Mouse (Mus musculus) splenic B cell, adult 2 months (primary cell): Measurements from ENCODE around the gene Tmem171.
A peak's percentile ranks its signal among the peaks of the same experiment; 100 is the strongest.

Source experiments
- DNase-seq: peaks from one replicate; pipeline ENCODE4 v3.0.0-alpha.2; 2011; ENCODE audit warnings: low read depth, low spot score
- H3K27me3 ChIP-seq: 2 replicates; pipeline ENCODE4 v1.6.1; 2012; ENCODE audit warnings: mild to moderate bottlenecking, low read length, moderate library complexity, mixed read lengths; ENCODE audit not compliant: control insufficient read depth, poor library complexity, insufficient read depth, severe bottlenecking
- H3K36me3 ChIP-seq: 2 replicates; pipeline ENCODE4 v1.6.1; 2012; ENCODE audit warnings: mild to moderate bottlenecking, low read length, moderate library complexity, mixed read lengths; ENCODE audit not compliant: control insufficient read depth, poor library complexity, insufficient read depth, severe bottlenecking

The Tmem171 gene

DNA sequence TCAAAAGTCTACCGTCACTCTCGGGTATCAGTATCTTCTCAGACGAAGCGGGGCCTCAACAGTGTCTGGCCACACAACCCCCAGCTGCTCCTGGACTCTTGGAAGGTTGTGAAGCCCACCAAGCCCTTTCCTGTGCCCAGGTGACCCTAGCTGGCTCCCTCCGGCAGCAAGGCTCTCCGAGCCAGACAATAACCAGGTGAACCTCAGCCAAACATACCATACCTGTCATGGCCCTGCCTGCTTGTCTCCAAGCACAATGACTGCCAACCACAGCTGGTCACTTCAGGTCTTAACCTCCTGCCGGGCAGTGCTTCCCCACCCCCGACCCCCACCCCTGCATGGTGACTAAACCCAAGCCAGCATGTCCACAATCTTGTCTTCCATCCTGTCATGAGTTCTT, 7.7 kb upstream of the Tmem171 start:
- no peaks in the 10 kb centered on the region for H3K27me3 ChIP-seq
- DNase-seq, result no peak
- H3K36me3 ChIP-seq, result no peaks in the 10 kb centered on the region

DNA sequence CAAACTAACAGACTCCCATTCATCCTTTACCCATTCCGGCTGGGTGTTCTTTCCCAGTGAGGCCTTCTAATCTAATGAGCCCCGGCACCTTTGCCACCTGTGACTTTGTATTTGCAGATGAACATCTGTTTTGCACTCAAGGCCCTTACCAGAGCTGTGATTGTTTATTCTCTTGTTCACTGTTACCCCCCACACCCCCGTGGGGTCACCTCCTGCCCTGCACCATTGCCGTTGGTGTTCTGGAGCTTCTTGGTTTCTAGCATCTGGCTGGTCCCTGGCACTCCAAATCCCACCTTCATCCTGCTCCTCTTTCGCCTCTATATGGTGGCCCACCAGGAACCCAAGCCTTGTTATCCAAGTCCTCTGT, 6.7 kb upstream of the Tmem171 start:
- no peak for DNase-seq
- H3K36me3 ChIP-seq, result no peaks in the 10 kb centered on the region
- H3K27me3 ChIP-seq, result no peaks in the 10 kb centered on the region

GRCm38 (mm10) chr13:98700661-98701308, 6.2 kb upstream of the Tmem171 start:
- DNase-seq, result no peak
- Histone ChIP-seq H3K27me3 (no peaks in the 10 kb centered on the region), H3K36me3 (no peaks in the 10 kb centered on the region)

DNA sequence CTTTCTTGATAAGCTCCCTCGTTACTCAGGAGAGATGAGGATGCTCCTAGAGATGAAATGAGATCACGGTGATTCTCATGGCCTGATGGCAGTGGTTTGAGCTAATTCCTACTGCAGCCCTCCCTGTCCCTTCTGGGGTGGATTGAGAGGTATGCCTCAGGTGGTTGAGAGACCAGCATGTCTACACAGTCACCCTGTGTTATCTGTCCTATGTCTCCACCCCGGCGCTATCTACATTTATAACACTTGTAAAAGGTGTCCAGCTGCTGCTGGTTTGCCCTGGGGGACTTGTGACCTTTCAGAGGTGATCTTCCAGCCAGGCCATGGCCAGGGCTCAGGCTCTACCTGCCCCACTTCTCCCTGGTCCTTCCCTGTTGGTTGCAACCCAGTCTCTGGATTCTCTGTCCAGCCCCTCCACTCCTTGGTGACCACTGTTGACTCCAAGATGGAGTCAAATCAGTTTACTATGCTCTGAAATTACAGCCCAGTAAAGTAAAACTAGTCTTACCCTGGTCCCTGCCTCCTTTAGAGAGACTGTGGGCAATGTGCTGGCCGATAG, 5.4 kb upstream of the Tmem171 start:
- no peak for DNase-seq
- Histone ChIP-seq H3K27me3 (no peaks in the 10 kb centered on the region), H3K36me3 (no peaks in the 10 kb centered on the region)

GRCm38 (mm10) chr13:98699051-98699744, 4.6 kb upstream of the Tmem171 start:
- no peak for DNase-seq
- 0 out of 2 replicates have a peak, but pooled peaks cover 4% of the 10 kb centered on the region for H3K27me3 ChIP-seq
- no peaks in the 10 kb centered on the region for H3K36me3 ChIP-seq

DNA sequence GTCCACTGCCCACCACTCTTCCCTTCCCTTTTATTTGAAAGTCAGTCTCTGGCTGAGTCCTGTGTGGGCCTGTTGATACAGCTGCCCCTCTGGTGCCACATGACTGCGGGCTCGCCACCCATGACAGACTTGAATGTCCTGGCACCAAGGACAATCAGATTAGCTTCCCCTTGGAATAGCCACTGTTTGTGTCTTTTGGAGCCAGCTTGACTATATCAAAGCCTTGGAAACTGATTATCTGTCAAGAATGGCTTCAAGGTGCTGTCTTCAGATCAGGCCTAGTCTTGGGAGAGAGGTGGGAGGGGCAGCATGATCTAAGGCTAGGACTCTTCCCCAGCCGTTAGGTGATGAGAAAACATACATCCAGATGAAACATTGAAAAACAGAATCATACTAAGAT, 2.1 kb upstream of the Tmem171 start:
- H3K27me3 ChIP-seq, result 0 out of 2 replicates have a peak, but pooled peaks cover 4% of the 10 kb centered on the region
- H3K36me3 ChIP-seq, result no peaks in the 10 kb centered on the region
- no peak for DNase-seq

GRCm38 (mm10) chr13:98695546-98695945, 912 bp upstream of the Tmem171 start:
- H3K36me3 ChIP-seq, result no peaks in the 10 kb centered on the region
- H3K27me3 ChIP-seq, result 0 out of 2 replicates have a peak, but pooled peaks cover 4% of the 10 kb centered on the region
- DNase-seq, result no peak

DNA sequence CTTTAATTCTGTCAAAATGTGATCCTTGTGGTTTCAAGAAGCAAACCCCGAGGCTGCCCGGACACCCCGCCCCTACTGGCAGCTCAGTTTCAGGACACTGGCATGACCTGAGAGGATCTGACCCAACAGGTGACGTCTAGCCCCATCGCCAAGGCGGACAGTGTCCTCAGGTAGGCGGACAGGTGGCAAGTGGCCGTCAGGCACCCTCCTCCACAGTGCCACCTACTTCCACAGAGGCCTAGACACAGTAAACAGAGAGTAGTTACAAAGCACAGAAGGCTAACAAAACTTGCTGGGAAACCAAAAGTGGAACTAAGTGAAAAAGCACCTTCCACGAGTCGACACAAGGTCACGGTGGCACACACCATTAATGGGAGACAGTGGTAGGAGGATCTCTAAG, 1.3 kb downstream of the Tmem171 start:
- DNase-seq, result peak; percentile 8
- Histone ChIP-seq H3K36me3 (no peaks in the 10 kb centered on the region), H3K27me3 (0 out of 2 replicates have a peak, but pooled peaks cover 4% of the 10 kb centered on the region)

DNA sequence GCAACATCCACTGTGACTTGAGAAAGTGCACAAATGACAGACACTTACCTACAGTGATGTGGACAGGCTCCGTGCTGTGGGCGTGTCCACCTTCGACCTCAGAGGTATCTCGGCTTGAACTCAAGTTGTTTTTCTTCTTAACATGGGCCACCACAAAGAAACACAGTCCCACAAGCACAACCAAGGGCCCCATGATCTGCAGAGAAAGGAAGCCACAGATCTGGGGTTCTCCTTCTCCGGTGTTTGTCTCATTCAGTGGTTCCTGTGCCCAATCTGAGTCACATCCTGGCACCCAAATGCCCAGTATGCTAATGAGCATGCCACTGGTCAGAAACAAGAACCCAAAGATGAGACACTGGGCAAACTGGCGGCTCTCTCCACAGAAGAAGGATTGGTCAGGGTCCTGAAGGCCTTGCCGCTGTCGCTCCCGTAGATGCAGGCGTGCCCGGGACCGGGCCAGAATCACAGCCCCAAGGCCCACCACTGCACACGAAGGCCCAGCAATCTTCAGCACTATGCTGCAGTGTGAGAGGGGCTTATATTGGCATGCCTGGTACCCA, 2.6 kb downstream of the Tmem171 start:
- Histone ChIP-seq H3K36me3 (no peaks in the 10 kb centered on the region), H3K27me3 (0 out of 2 replicates have a peak, but pooled peaks cover 4% of the 10 kb centered on the region)
- DNase-seq, result no peak

DNA sequence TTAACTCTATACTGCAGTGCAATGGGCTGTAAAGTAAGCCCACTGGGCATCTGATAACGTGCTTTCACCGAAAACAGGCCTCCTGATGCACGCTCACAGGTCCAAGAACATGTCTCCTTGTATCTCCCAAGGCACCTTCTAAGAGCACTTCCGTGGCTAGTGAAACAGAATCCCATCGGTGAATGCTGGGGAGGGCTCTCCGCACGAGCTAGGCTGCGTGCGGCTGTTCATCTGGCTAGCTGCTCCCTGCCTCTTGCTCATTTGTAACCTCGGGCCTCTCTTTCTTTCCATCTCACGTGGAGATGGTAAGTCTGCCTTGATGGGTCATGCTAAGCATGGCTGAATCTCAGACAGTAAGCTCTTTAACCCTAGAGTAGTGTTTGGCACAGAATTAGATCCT, 3.7 kb downstream of the Tmem171 start:
- no peaks in the 10 kb centered on the region for H3K36me3 ChIP-seq
- H3K27me3 ChIP-seq, result peaks cover 4% of the 10 kb centered on the region; the same call in 1 of the 2 replicates
- DNase-seq, result no peak

DNA sequence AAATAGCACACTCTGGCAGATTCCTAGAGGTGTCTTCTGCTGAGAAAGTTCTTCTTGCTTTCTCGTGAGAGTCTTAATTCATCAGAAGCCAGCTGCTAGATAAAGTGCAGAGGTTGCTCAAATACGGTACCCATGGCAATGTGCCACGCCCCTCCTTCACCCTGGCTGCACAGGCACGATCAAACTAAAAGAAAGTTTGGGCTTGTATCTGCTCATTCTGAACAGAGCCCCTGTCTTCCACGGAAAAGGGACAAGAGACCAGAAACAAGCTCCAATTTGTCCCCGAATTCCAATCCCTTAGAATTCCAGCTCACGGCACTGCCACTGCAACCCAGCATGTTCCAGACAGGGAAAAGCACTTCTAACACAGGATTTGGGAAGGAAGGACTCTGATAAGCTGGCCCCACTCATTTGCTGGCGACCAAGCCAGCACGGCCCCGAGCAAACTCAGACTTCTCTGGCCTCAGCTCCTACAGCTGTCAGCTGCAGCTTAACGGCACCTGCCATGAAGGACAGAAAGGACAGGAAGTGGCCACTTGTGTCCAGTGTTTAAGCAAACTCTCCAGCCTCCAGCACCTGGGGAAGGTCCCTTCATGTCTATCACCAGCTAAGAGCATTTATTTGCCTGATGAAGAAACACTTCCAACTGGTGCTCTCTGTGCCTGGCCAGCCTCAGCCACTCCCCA, 4.9 kb downstream of the Tmem171 start:
- Histone ChIP-seq H3K36me3 (no peaks in the 10 kb centered on the region), H3K27me3 (peaks cover under 1% of the 10 kb centered on the region; the same call in 1 of the 2 replicates)
- DNase-seq, result no peak

- Histone ChIP-seq H3K36me3 (no peaks in the 10 kb centered on the region), H3K27me3 (no peaks in the 10 kb centered on the region; the same call in 1 of the 2 replicates)
- no peak for DNase-seq
These were observed 6.7 kb downstream of the Tmem171 start for GRCm38 (mm10) chr13:98687931-98688330.

GRCm38 (mm10) chr13:98684144-98684900, 10.3 kb downstream of the Tmem171 start:
- DNase-seq, result no peak
- Histone ChIP-seq H3K27me3 (no peaks in the 10 kb centered on the region; the same call in 1 of the 2 replicates), H3K36me3 (no peaks in the 10 kb centered on the region)

GRCm38 (mm10) chr13:98683412-98683811, 11.2 kb downstream of the Tmem171 start:
- no peaks in the 10 kb centered on the region for H3K36me3 ChIP-seq
- no peaks in the 10 kb centered on the region; the same call in 1 of the 2 replicates for H3K27me3 ChIP-seq
- DNase-seq, result no peak
